Mouse (Mus musculus): ENCODE results near the gene Hs1bp3.

Hs1bp3 gene

DNA sequence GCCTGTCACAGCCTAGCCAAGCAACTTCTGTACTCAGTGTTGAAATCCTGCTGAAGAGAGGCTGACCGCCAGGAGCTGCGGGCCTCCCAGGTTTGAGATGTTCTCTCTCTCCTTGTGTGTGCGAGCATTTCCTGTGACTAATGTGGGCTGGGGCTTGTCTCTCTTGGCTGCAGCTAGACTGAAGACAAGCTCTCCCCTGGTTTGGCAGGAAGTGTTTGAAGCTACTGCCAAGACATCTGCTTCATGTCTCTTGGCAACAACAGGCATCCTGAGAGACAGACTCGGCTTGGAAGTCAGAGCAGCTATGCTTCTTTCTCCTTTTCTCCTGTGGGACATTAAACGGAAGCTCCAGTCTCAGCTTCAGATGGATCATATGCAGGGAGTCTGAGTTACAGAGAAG is 44.2 kb downstream of the Hs1bp3 start:
- no peaks in the 10 kb centered on the region for H3K36me3 ChIP-seq (ENCODE audit: insufficient read depth, low read length)
- H3K27me3 ChIP-seq (ENCODE audit: insufficient read depth, low read length) = no peaks in the 10 kb centered on the region
- no peaks in the 10 kb centered on the region for H3K4me1 ChIP-seq (replicated peaks; ENCODE audit: low read depth, low read length)
- no peak for TF ChIP-seq NANOG (IDR thresholded peaks at IDR 0.05; ENCODE audit: borderline replicate concordance, low read length)
- no peak for TF ChIP-seq CTCF (conservative IDR thresholded peaks at IDR 0.05; ENCODE audit: low read length)
- TF ChIP-seq POU5F1 (IDR thresholded peaks at IDR 0.05; ENCODE audit: borderline replicate concordance, low read length) = no peak
- 0 out of 2 replicates have a peak, but pooled peaks cover 5% of the 10 kb centered on the region for H3K9me3 ChIP-seq (ENCODE audit: low read length)
- H3K4me3 ChIP-seq (replicated peaks; ENCODE audit: low read length) = no peak overlapping the region

DNA sequence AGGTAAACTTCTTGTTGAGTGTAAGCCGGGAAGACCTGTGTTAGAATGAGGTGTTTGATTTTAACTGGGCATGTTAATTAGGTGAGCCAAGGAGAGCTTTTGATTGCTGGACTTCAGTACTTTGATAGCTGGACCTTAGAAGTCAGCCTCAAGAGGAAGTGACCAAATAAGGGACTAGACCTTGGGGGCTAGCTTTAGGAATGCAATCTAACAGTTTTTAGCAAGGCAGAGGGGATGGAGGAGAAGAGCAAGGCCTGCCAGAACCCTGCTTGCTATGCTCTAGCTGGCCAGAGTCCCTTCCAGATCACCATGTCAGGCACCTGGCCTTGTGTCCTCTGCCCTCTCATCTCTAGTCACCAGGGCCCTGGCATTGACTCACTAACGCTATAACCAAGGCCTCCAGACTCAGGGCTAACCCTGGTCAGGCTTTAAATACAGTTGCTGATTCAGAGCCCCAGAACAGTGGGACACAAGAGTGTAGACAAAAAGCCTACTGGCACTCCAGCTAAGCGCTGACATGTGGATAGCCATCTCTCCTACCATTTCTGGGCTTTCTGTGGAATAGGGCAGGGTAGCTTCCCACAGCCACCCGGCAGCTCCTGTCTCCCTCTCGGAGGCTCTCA is 45.2 kb downstream of the Hs1bp3 start:
- no peak overlapping the region for H3K4me3 ChIP-seq (replicated peaks; ENCODE audit: low read length)
- H3K27me3 ChIP-seq (ENCODE audit: insufficient read depth, low read length) = no peaks in the 10 kb centered on the region
- no peaks in the 10 kb centered on the region for H3K4me1 ChIP-seq (replicated peaks; ENCODE audit: low read depth, low read length)
- TF ChIP-seq NANOG (IDR thresholded peaks at IDR 0.05; ENCODE audit: borderline replicate concordance, low read length) = no peak
- no peak for TF ChIP-seq POU5F1 (IDR thresholded peaks at IDR 0.05; ENCODE audit: borderline replicate concordance, low read length)
- TF ChIP-seq CTCF (conservative IDR thresholded peaks at IDR 0.05; ENCODE audit: low read length) = no peak
- H3K36me3 ChIP-seq (ENCODE audit: insufficient read depth, low read length) = no peaks in the 10 kb centered on the region
- 0 out of 2 replicates have a peak, but pooled peaks cover 5% of the 10 kb centered on the region for H3K9me3 ChIP-seq (ENCODE audit: low read length)

DNA sequence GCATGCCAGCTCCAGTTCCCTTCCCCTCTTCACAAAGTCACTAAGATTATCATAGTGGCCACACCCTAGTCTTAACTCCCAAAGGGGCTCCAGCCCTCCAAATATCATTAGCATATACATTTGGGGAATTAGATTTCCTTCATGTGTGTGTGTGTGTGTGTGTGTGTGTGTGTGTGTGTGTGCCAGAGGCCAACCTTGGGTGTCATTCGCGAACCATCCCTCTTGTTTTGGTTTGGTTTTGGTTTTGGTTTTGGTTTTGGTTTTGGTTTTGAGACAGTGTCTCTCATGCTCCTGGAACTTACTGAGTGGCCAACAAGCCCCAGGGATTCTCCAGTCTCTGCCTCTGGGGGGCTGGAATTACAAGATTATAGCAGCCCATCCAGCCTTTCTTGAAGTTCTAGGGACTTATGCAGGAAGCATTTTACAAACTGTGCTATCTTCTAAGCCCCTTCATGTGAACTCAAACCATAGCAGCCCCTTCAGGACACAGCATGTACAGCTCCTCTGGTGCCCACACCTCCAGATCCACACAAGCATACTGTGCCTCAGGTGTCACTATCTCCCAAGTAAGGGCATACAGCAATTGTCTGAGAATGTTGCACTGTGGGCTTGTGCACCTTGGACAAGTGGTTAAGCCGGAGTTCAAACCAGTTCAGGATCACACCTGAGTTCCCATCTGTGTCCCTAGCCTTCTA is 46.3 kb downstream of the Hs1bp3 start:
- no peaks in the 10 kb centered on the region for H3K36me3 ChIP-seq (ENCODE audit: insufficient read depth, low read length)
- no peaks in the 10 kb centered on the region for H3K4me1 ChIP-seq (replicated peaks; ENCODE audit: low read depth, low read length)
- TF ChIP-seq CTCF (conservative IDR thresholded peaks at IDR 0.05; ENCODE audit: low read length) (no peak), POU5F1 (IDR thresholded peaks at IDR 0.05; ENCODE audit: borderline replicate concordance, low read length) (no peak)
- H3K9me3 ChIP-seq (ENCODE audit: low read length) = 0 out of 2 replicates have a peak, but pooled peaks cover 5% of the 10 kb centered on the region
- no peaks in the 10 kb centered on the region for H3K27me3 ChIP-seq (ENCODE audit: insufficient read depth, low read length)
- no peak overlapping the region for H3K4me3 ChIP-seq (replicated peaks; ENCODE audit: low read length)

DNA sequence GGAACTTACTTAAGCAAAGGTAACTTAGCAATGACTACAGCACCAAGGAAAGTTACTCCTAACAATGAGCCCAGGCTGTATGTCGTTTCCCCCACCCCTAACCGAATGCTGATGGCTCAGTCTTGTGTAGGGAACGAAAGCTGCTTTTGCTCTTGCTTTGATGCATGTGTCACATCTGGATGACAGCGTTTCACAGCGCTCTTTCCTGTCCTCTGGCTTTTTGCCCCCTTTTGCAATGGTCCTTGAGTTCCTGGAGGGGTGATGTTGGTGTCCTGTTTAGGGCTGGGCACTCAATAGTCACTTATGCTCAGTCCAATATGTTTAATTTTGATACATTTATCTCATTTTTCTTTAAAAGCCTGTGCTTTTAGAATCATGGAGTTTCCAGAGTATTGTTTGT is 48.6 kb downstream of the Hs1bp3 start:
- Histone ChIP-seq H3K4me3 (replicated peaks; ENCODE audit: low read length) (no peak overlapping the region), H3K27me3 (ENCODE audit: insufficient read depth, low read length) (no peaks in the 10 kb centered on the region), H3K9me3 (ENCODE audit: low read length) (no peaks in the 10 kb centered on the region), H3K36me3 (ENCODE audit: insufficient read depth, low read length) (no peaks in the 10 kb centered on the region), H3K4me1 (replicated peaks; ENCODE audit: low read depth, low read length) (no peaks in the 10 kb centered on the region)
- TF ChIP-seq NANOG (IDR thresholded peaks at IDR 0.05; ENCODE audit: borderline replicate concordance, low read length) = no peak
- no peak for TF ChIP-seq POU5F1 (IDR thresholded peaks at IDR 0.05; ENCODE audit: borderline replicate concordance, low read length)
- TF ChIP-seq CTCF (conservative IDR thresholded peaks at IDR 0.05; ENCODE audit: low read length) = no peak

DNA sequence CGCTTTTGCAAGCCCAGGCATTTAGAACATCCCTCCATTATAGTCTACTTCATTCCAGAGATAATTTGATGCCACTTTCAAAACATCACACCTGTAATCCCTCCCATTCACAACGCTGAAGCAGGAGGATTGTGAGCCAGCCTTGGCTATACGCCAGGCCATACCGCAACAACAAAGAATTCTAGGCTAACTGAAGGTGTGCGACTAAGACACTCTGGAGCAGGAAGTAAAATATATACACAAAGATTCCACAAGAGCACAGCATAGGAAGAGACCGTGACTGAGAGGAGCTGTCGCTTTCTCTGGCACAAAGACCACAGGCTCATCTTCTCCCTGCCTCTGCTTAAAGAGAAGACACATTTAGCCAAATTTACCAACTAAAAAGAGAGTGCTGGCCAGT is 49.2 kb downstream of the Hs1bp3 start:
- TF ChIP-seq NANOG (IDR thresholded peaks at IDR 0.05; ENCODE audit: borderline replicate concordance, low read length) (no peak), CTCF (conservative IDR thresholded peaks at IDR 0.05; ENCODE audit: low read length) (no peak), POU5F1 (IDR thresholded peaks at IDR 0.05; ENCODE audit: borderline replicate concordance, low read length) (no peak)
- Histone ChIP-seq H3K9me3 (ENCODE audit: low read length) (no peaks in the 10 kb centered on the region), H3K4me1 (replicated peaks; ENCODE audit: low read depth, low read length) (no peaks in the 10 kb centered on the region), H3K27me3 (ENCODE audit: insufficient read depth, low read length) (no peaks in the 10 kb centered on the region), H3K36me3 (ENCODE audit: insufficient read depth, low read length) (no peaks in the 10 kb centered on the region), H3K4me3 (replicated peaks; ENCODE audit: low read length) (no peak overlapping the region)

DNA sequence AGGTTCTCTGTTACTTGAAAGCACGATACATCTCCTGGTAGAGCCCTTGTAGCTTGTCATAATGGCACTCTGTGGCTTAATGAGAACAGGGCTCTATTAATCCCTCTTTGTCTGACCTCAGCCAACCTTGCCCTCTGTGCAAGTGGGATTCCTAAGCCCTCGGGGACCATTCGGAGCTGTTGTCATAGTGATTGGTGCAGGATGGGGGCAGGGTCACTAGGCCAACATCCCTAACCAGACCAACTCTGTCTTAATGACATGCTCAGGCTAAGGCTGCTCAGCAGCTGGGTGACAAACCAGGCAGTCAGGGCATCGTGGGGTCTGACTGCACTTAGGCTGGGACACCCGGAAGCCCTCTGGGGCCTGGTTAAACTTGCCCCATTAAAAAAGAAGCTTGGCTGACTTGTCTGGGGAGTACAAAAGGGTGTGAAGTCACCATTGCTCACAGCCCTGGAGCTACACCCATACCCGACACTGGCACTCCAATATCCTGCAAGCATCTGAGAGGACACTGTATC is 51.1 kb downstream of the Hs1bp3 start:
- Histone ChIP-seq H3K4me3 (replicated peaks; ENCODE audit: low read length) (no peak overlapping the region), H3K36me3 (ENCODE audit: insufficient read depth, low read length) (no peaks in the 10 kb centered on the region), H3K4me1 (replicated peaks; ENCODE audit: low read depth, low read length) (no peaks in the 10 kb centered on the region), H3K27me3 (ENCODE audit: insufficient read depth, low read length) (no peaks in the 10 kb centered on the region), H3K9me3 (ENCODE audit: low read length) (no peaks in the 10 kb centered on the region)
- TF ChIP-seq NANOG (IDR thresholded peaks at IDR 0.05; ENCODE audit: borderline replicate concordance, low read length) (no peak), CTCF (conservative IDR thresholded peaks at IDR 0.05; ENCODE audit: low read length) (no peak), POU5F1 (IDR thresholded peaks at IDR 0.05; ENCODE audit: borderline replicate concordance, low read length) (no peak)

DNA sequence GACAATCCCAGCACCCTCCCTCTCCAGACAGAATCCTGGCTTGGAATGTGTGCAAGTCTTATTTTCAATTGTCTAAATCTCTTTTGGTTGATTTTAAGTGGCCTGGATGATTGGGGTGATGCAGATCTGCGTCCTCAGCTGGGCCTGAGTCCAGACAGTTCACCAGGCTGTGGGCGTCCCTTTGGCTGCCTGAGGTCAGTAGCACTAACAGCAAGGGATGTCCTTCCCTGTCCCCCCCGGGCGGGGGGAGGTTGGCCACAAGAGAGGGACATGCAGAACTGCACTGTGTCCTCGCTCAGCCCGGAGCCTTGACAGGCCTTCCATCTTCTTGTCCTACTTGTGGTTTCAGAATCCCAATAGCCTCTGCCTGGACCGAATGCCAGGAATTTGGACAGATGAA is 52.1 kb downstream of the Hs1bp3 start:
- no peaks in the 10 kb centered on the region for H3K36me3 ChIP-seq (ENCODE audit: insufficient read depth, low read length)
- H3K27me3 ChIP-seq (ENCODE audit: insufficient read depth, low read length) = no peaks in the 10 kb centered on the region
- TF ChIP-seq POU5F1 (IDR thresholded peaks at IDR 0.05; ENCODE audit: borderline replicate concordance, low read length) (no peak), NANOG (IDR thresholded peaks at IDR 0.05; ENCODE audit: borderline replicate concordance, low read length) (no peak), CTCF (conservative IDR thresholded peaks at IDR 0.05; ENCODE audit: low read length) (no peak)
- no peak overlapping the region for H3K4me3 ChIP-seq (replicated peaks; ENCODE audit: low read length)
- H3K9me3 ChIP-seq (ENCODE audit: low read length) = no peaks in the 10 kb centered on the region
- H3K4me1 ChIP-seq (replicated peaks; ENCODE audit: low read depth, low read length) = no peaks in the 10 kb centered on the region

DNA sequence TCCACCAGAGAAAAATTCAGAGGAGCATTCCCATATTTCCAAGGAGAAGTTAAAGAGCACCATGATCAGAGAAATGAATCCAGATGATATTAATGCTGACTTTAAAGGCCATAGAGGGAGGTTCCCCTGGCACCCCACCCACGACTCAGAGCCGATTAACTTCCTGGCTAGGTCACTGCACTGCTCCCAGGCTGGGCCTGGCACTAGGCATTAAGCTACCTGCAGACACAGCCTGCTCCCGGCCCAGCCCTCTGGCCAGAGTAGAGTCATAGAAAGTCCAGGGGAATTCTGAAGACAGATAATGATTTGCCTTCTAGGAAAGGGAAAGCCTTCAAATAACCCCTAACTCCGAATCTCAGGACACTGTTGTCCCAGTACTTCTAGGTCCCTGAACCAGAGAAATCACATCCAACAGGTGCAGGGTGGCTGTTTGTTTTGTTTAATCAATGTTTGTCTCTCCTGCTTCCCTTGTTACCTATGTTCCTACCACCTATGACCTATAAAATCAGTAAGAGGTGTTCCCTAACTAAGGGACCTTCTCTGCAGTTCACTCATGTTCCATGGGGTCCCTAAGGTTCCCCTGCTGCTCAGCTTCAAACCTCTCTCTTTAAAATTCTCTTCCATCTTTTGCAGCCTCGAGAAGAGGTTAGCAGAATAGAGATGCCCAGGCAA is 52.8 kb downstream of the Hs1bp3 start:
- Histone ChIP-seq H3K9me3 (ENCODE audit: low read length) (no peaks in the 10 kb centered on the region), H3K27me3 (ENCODE audit: insufficient read depth, low read length) (no peaks in the 10 kb centered on the region), H3K4me1 (replicated peaks; ENCODE audit: low read depth, low read length) (no peaks in the 10 kb centered on the region), H3K4me3 (replicated peaks; ENCODE audit: low read length) (no peak overlapping the region), H3K36me3 (ENCODE audit: insufficient read depth, low read length) (no peaks in the 10 kb centered on the region)
- TF ChIP-seq CTCF (conservative IDR thresholded peaks at IDR 0.05; ENCODE audit: low read length) (no peak), POU5F1 (IDR thresholded peaks at IDR 0.05; ENCODE audit: borderline replicate concordance, low read length) (no peak), NANOG (IDR thresholded peaks at IDR 0.05; ENCODE audit: borderline replicate concordance, low read length) (no peak)
